Mouse (Mus musculus) midbrain, embryonic 10.5 days (tissue): Measurements from ENCODE around the gene Sncb. TPM values are rescaled to one million over a fixed set of nuclear protein-coding genes. Genes with fewer than 3 reads are reported as not detected.
"Not testable (repeated sequence)": the region's sequence is repeated elsewhere in the genome, so short reads cannot be mapped to it uniquely, and the experiment has no call there.

Experiments used
- DNase-seq: peaks from one replicate; pipeline ENCODE4 v3.0.0-alpha.2; 2017; ENCODE audit warnings: low spot score
- H3K27ac ChIP-seq: fragments of 300-500 bp; sonication (generic); replicated peaks from 2 replicates; pipeline ENCODE4 v1.5.1; 2016; ENCODE audit warnings: mild to moderate bottlenecking
- H3K27me3 ChIP-seq: fragments of 300-500 bp; sonication (generic); 2 replicates; pipeline ENCODE4 v1.6.1; 2016; ENCODE audit warnings: low read depth, mild to moderate bottlenecking; ENCODE audit not compliant: poor library complexity, severe bottlenecking
- H3K36me3 ChIP-seq: fragments of 300-500 bp; sonication (generic); 2 replicates; pipeline ENCODE4 v1.6.1; 2016; ENCODE audit warnings: mild to moderate bottlenecking, moderate library complexity
- H3K4me1 ChIP-seq: fragments of 300-500 bp; sonication (generic); 2 replicates; pipeline ENCODE4 v1.6.1; 2016
- H3K4me3 ChIP-seq: fragments of 300-500 bp; sonication (generic); 2 replicates; pipeline ENCODE4 v1.5.1; 2016; ENCODE audit warnings: mild to moderate bottlenecking, moderate library complexity
- H3K9me3 ChIP-seq: fragments of 300-500 bp; sonication (generic); replicated peaks from 2 replicates; pipeline ENCODE4 v1.6.1; 2016; ENCODE audit warnings: mild to moderate bottlenecking
- WGBS: fragments of 180-500 bp; shearing (Covaris S2); methylation state at CpG from one replicate; pipeline ENCODE4 v1.1.7; 2016; 5-methylcytosine and 5-hydroxymethylcytosine counted together
- polyA plus RNA-seq: library from polyadenylated mRNA; unstranded; fragments of >200 nt; fragmentation: Nextera tagmentation; extraction: Ambion mirVana; gene quantifications from 2 replicates; pipeline ENCODE4 v1.2.1, GENCODE M21; 2016

Sncb gene
- polyA plus RNA-seq, 1 experiment from 2014 or later = 1.5 TPM

DNA sequence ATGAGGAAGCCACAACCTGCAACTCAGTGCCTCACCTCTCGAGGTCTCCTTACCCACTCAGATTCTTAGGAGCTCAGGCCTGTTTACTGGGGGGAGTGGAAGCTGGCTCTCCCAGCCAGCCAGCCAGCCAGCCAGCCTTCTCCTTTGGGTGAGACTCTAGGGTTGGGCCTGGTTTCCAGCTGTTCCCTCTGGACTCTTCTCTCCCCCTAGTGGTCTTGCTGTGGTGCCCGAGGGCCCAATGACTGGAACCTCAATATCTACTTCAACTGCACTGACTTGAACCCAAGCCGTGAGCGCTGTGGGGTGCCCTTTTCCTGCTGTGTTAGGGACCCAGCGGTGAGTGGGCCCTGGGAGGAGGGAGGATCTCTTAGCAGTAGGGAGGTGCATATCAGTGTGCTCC is 28.4 kb upstream of the Sncb start:
- Histone ChIP-seq H3K4me1 (peaks cover 18% of the 10 kb centered on the region), H3K27ac (no peak overlapping the region), H3K9me3 (no peaks in the 10 kb centered on the region), H3K36me3 (no peaks in the 10 kb centered on the region), H3K27me3 (peaks cover 87% of the 10 kb centered on the region), H3K4me3 (no peak overlapping the region)
- 60% methylated on average over 5 of the region's 5 CpGs for WGBS
- no peak for DNase-seq

DNA sequence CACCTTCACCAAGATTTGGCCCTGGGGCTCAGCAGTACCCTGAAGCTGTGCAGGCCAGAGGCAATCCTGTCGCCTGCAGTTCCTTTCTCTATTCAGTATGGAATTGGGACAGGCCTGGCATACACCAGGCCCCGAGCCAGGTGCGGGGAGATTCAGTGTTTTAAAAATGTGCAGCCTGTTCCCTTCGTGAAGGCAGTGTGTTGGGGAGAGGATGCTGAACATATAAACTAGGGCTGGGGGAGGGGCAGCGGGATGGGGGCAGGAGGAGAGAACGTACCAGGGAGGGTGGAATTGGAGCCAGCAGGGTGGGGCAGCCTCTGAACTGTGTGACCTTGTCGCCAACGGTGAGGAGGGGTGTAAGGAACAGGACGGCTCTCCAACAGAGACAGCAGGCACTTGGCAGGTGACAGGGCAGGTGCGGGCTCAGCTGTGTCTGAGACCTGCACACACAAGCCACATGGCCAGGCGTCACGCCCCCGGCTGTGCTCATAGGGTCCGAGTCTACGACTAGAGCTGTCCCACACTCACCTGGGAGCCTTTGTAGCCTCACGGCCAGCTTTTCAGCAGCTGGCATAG is 27.7 kb upstream of the Sncb start:
- H3K27me3 ChIP-seq = peaks cover 90% of the 10 kb centered on the region
- H3K4me1 ChIP-seq = peaks cover 25% of the 10 kb centered on the region
- no peak overlapping the region for H3K4me3 ChIP-seq
- DNase-seq = no peak
- no peaks in the 10 kb centered on the region for H3K9me3 ChIP-seq
- H3K36me3 ChIP-seq = no peaks in the 10 kb centered on the region
- 79% methylated on average over 16 of the region's 16 CpGs for WGBS
- no peak overlapping the region for H3K27ac ChIP-seq

GRCm38 (mm10) chr13:54792259-54793230 is 26.1 kb upstream of the Sncb start:
- no peak for DNase-seq
- no peaks in the 10 kb centered on the region for H3K9me3 ChIP-seq
- peaks cover 74% of the 10 kb centered on the region for H3K27me3 ChIP-seq
- no peak overlapping the region for H3K27ac ChIP-seq
- no peaks in the 10 kb centered on the region for H3K36me3 ChIP-seq
- no peak overlapping the region for H3K4me3 ChIP-seq
- H3K4me1 ChIP-seq = peaks cover 32% of the 10 kb centered on the region
- WGBS = 23% methylated on average over 21 of the region's 21 CpGs

DNA sequence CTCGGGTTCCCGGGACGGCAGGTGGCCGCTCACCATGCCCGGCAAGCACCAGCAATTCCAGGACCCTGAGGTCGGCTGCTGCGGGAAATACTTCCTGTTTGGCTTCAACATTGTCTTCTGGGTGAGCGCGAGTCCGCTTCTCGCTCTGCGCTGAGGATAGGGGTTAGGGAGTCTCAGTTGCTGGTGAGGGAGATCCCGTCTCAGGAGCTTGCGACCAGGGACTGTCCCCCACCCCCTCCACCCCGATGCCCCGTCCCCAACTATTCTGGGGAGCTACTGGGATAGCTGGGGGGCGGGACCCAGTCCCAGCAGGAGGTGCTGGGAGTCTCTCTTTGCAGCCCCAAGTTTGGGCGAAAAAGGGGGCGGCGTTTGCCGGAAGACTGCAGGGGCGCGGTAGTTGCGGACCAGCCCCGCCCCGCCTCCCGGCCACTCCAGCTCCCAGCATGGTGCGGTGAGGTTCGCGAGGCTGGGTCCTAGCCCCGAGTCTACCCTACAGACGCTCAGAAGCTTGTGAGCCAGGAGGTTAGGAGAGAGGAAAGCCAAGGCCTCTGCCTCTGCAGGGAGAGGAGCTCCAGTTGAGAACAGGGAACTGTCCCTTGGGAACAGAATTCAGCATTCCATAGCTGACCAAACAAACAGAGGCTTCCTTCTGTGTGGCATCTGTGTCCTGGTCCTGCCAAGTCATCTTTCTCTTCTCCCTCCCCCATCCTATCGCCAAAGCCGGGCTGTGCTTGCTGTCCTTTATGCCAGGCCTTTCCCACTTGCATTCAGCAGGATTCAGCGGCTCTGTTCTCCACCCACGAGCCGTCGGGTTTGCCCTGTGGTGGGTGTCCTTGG is 23.4 kb upstream of the Sncb start:
- Histone ChIP-seq H3K4me3 (peak overlapping the region; percentile 69), H3K36me3 (no peaks in the 10 kb centered on the region), H3K4me1 (peaks cover 32% of the 10 kb centered on the region), H3K27ac (peak overlapping the region; percentile 77), H3K27me3 (peaks cover 60% of the 10 kb centered on the region), H3K9me3 (no peaks in the 10 kb centered on the region)
- WGBS = 1% methylated on average over 38 of the region's 38 CpGs
- peak; percentile 59 for DNase-seq

DNA sequence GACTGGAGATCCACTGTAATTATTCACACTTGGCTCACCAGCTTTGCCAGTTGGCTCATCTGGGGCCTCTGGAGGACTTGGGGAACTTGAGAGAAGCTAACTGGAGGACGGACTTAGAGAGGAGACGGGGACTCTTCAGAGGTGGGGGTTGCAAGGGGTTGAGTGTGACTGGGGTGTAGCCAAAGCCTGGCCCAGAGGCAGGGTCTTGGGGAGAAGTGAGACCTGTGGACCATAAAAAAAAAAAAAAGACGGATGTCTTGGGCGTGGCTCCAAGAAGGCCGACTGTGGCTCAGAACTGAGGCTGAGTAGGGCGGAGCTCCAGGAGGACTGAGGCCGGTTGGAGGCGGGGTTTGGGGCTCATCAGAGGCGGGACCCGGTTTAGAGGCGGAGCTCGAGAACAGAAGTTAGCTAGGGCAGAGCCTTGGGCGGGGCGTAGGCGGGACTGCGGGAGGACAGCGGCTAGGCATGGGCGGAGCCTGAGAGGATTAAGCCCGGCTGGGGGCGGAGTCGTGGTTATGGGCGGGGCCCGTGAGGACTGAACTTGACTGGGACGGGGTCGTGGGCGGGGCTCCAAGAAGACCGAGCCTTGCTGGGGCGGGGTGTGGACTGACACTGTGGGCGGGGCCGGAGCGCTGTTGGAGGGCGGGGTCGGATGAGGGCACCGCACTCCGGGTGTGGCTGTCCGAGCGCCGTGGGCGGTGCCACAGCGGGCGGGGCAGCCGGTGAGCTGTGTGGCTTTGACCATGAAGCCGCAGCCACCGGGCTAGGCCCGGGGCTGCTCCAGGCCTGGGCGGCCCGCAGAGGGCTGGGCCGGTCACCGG is 22.6 kb upstream of the Sncb start, which contains the start of gene Tspan17:
Tspan17 (plus strand) TSS at position 638 of the 821 bp plus-strand sequence.
- H3K4me1 ChIP-seq = peaks cover 32% of the 10 kb centered on the region
- peaks cover 52% of the 10 kb centered on the region for H3K27me3 ChIP-seq
- H3K36me3 ChIP-seq = no peaks in the 10 kb centered on the region
- 2% methylated on average over 49 of the region's 49 CpGs for WGBS
- H3K9me3 ChIP-seq = no peaks in the 10 kb centered on the region
- peak within 1 kb of the TSS; percentile 77 for H3K27ac ChIP-seq
- H3K4me3 ChIP-seq = peak within 1 kb of the TSS; percentile 69
- DNase-seq = peak; percentile 99

GRCm38 (mm10) chr13:54787591-54787990 is 21.2 kb upstream of the Sncb start:
- not testable (repeated sequence) for H3K27ac ChIP-seq, DNase-seq, H3K4me3 ChIP-seq, H3K9me3 ChIP-seq, H3K36me3 ChIP-seq
- Histone ChIP-seq H3K27me3 (peaks cover 38% of the 10 kb centered on the region), H3K4me1 (peaks cover 27% of the 10 kb centered on the region)
- 87% methylated on average over 2 of the region's 2 CpGs for WGBS

DNA sequence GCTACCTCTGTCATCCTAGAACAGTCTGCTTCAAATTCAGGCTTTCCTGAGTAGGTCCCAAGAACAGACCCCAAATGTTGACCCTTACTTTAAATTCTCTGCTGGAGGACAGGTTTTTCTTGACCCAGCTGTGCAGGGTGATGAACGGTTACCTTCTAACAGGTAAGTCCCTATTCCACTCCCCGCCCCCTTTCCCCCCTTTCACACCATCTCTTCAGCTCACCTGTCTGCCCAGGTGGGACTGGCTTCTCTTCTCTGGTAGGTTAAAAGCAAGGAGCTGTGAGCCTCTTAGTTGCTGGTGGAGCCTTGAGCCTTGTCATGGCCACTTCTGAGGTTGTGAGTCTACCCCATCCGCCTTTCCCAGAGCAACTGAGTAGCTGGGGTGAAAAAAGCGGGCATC is 17.3 kb upstream of the Sncb start, which contains the start of gene Eif4e1b:
Eif4e1b (plus strand) TSS at position 301 of the 400 bp plus-strand sequence.
- WGBS = 92% methylated on average over 4 of the region's 4 CpGs
- DNase-seq = no peak
- H3K36me3 ChIP-seq = no peaks in the 10 kb centered on the region

DNA sequence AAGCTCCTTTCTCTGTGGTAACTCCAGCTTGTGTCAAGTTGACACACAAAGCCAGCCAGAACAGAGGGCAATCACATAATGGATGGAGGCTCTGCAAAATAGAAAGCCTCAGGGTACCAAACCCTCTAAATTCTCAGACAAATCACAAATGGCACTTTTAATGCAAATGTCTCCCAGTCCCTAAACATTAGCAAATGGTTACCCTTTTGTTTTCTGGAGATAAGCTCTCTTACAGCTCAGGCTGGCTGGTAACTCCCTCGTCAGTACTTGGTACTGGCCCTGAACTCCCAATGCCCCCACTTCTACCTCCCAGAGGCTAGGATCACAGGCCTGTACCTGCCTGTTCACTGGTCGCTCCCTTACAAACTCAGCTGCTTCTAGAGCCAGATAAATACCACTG is 16.8 kb upstream of the Sncb start:
- Histone ChIP-seq H3K36me3 (no peaks in the 10 kb centered on the region), H3K9me3 (no peaks in the 10 kb centered on the region), H3K4me1 (no peaks in the 10 kb centered on the region), H3K27ac (no peak overlapping the region), H3K27me3 (peaks cover 8% of the 10 kb centered on the region; the same call in 1 of the 2 replicates), H3K4me3 (no peak overlapping the region)
- no peak for DNase-seq
- WGBS = 54% methylated on average over 2 of the region's 2 CpGs

More for the DNA sequence above, 17.3 kb upstream of the Sncb start, which contains the start of gene Eif4e1b:
- Histone ChIP-seq H3K9me3 (no peaks in the 10 kb centered on the region), H3K27ac (no peak within 1 kb of the TSS), H3K4me1 (peaks cover 3% of the 10 kb centered on the region), H3K4me3 (no peak within 1 kb of the TSS), H3K27me3 (peaks cover 8% of the 10 kb centered on the region; the same call in 1 of the 2 replicates)

GRCm38 (mm10) chr13:54781086-54781485 is 14.7 kb upstream of the Sncb start:
- H3K36me3 ChIP-seq = no peaks in the 10 kb centered on the region
- H3K4me1 ChIP-seq = no peaks in the 10 kb centered on the region
- 89% methylated on average over 3 of the region's 3 CpGs for WGBS
- DNase-seq = no peak
- H3K27me3 ChIP-seq = no peaks in the 10 kb centered on the region
- no peaks in the 10 kb centered on the region for H3K9me3 ChIP-seq
- H3K27ac ChIP-seq = no peak overlapping the region
- H3K4me3 ChIP-seq = no peak overlapping the region

GRCm38 (mm10) chr13:54780592-54780991 is 14.2 kb upstream of the Sncb start:
- Histone ChIP-seq H3K27ac (no peak overlapping the region), H3K9me3 (no peaks in the 10 kb centered on the region; the same call in 1 of the 2 replicates), H3K4me1 (no peaks in the 10 kb centered on the region), H3K27me3 (no peaks in the 10 kb centered on the region), H3K36me3 (no peaks in the 10 kb centered on the region), H3K4me3 (no peak overlapping the region)
- 84% methylated on average over 3 of the region's 3 CpGs for WGBS
- no peak for DNase-seq

- no peak for DNase-seq
- Histone ChIP-seq H3K36me3 (no peaks in the 10 kb centered on the region), H3K27ac (no peak overlapping the region), H3K9me3 (0 out of 2 replicates have a peak, but pooled peaks cover 3% of the 10 kb centered on the region), H3K4me1 (peaks cover 24% of the 10 kb centered on the region), H3K27me3 (peaks cover 58% of the 10 kb centered on the region), H3K4me3 (no peak overlapping the region)
- WGBS = 82% methylated on average over 4 of the region's 4 CpGs
Measured at GRCm38 (mm10) chr13:54767012-54767411, 617 bp upstream of the Sncb start.
